Mouse (Mus musculus): Measurements from ENCODE around the gene Dcst1.
A peak's percentile ranks its signal among the peaks of the same experiment; 100 is the strongest.

The Dcst1 gene

GRCm38 (mm10) chr3:89330948-89331347 is 34.1 kb downstream of the Dcst1 start:
- no peak for DNase-seq

- no peak for DNase-seq
Observed at GRCm38 (mm10) chr3:89330346-89330745, 34.7 kb downstream of the Dcst1 start.

- no peak for DNase-seq
Observed at GRCm38 (mm10) chr3:89328623-89329022, 36.4 kb downstream of the Dcst1 start.

- no peak for DNase-seq
Observed at GRCm38 (mm10) chr3:89327371-89327870, 37.6 kb downstream of the Dcst1 start.

- no peak for DNase-seq
Observed at GRCm38 (mm10) chr3:89325882-89326281, 39.2 kb downstream of the Dcst1 start.

GRCm38 (mm10) chr3:89322514-89323165 is 42.4 kb downstream of the Dcst1 start, which contains the start of gene Efna3:
Gene Efna3, minus strand, starts transcription at chr3:89322965.
- peak; percentile 86 for DNase-seq

- DNase-seq: no peak
Observed at GRCm38 (mm10) chr3:89322131-89322500, 42.9 kb downstream of the Dcst1 start.

- DNase-seq: no peak
Observed at GRCm38 (mm10) chr3:89321183-89322130, 43.6 kb downstream of the Dcst1 start.

- DNase-seq: peak; percentile 64
Observed at GRCm38 (mm10) chr3:89320581-89321182, 44.4 kb downstream of the Dcst1 start.

GRCm38 (mm10) chr3:89319591-89320350 is 45.3 kb downstream of the Dcst1 start:
- no peak for DNase-seq

- no peak for DNase-seq
Observed at GRCm38 (mm10) chr3:89318971-89319590, 46.0 kb downstream of the Dcst1 start.

GRCm38 (mm10) chr3:89318316-89318715 is 46.7 kb downstream of the Dcst1 start:
- DNase-seq: no peak

- DNase-seq: no peak
Observed at GRCm38 (mm10) chr3:89317246-89317645, 47.8 kb downstream of the Dcst1 start.

- DNase-seq: peak; percentile 93
Observed at GRCm38 (mm10) chr3:89316833-89317232, 48.2 kb downstream of the Dcst1 start.

- peak; percentile 35 for DNase-seq
Observed at GRCm38 (mm10) chr3:89315930-89316831, 48.9 kb downstream of the Dcst1 start.

- DNase-seq: peak; percentile 90
Observed at GRCm38 (mm10) chr3:89315195-89315929, 49.7 kb downstream of the Dcst1 start.

GRCm38 (mm10) chr3:89314791-89315190 is 50.3 kb downstream of the Dcst1 start:
- DNase-seq: peak; percentile 24

GRCm38 (mm10) chr3:89314340-89314739 is 50.7 kb downstream of the Dcst1 start:
- DNase-seq: no peak

GRCm38 (mm10) chr3:89308089-89308488 is 57.0 kb downstream of the Dcst1 start:
- peak; percentile 85 for DNase-seq
